Mouse (Mus musculus): ENCODE data around the gene Gskip. TPM values are rescaled to one million over a fixed set of nuclear protein-coding genes. Genes with fewer than 3 reads are reported as not detected.

Gene Gskip
- 10 to 100 TPM; 25.5 to 28.0 TPM for total RNA-seq (2021)

DNA sequence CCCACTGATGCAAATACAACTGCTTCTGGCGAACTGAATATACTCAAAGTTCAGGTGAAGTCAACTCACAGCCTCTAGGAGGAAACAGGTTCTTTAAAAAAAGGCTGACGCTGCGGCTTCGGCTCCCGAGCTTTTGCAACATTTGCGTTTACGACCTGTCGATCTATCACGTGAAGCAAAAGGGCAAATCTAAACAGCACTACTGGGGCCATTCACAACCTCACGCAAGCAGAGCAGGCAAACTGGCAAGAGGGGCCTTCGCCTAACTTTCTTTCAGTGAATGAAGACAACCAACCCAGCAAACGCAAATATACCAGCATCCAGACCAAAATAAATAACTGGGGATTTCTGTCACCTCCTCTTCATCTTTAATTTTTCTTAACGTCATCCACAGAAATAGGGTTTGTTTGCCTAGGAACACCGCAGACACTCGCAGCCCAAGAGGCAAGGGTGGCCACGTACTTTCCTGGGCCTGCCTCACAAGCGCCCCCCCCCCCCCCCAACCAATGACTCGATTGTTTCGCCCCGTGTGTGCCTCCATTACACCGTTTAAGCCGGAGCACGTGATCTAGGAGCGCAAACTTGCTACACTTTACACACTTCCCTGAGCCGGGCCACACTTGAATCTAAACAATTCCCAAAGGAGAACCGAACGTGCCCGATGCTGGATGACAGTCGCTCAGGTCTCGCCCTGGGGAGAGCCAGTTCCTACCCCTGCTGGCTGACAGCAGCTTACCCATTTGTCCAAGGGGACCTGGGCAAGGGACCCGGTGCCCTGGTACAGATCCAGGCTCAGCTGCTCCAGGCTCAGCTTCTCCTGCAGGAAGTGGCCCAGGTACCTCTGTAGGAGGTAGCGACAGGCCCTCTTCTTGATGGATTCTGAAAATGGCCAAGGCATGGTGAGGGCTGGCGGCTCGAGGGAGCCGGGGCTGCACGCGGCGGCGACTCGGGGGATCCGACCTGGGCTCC is at the start of gene Gskip:
Gene Gskip, plus strand, starts transcription at position 897 of the 969 bp plus-strand sequence.
- DNase-seq, result peak; percentile 37 to 49

DNA sequence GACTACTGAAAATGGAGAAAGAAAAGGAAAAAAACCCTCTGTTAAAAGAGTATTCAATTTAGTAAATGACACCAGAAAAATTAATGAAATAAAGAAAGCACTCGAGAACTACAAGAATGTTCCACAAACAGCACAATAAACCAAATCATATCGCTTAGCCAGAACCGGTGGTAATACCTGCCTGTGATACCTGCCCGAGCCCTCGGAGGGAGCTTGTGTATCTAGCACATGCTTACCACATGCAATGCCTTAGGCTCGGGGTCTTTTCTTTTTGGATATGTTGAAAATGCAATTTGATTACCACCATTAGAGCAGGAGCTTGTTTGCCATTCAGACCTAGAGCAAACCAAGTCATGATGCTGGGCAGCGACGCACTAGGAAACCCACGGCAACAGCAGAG is 48.1 kb upstream of the Gskip start:
- no peak for DNase-seq

DNA sequence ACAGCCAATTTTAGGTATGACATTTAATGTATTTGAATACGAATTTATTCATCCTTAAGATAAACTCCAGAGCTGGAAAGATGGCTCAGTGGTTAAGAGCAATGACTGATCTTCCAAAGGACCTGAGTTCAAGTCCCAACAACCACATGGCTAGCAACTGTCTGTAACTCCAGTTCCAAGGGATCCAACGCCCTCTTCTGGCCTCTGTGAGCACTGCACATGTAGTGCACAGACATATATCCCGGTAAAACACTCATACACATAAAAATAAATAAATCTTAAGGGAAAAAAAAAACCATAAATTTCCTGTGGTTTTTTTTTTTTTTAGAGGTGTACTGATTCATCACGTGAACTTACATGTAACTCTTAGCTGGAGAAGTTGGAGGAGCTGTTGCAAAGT is 47.1 kb upstream of the Gskip start:
- DNase-seq, result no peak

DNA sequence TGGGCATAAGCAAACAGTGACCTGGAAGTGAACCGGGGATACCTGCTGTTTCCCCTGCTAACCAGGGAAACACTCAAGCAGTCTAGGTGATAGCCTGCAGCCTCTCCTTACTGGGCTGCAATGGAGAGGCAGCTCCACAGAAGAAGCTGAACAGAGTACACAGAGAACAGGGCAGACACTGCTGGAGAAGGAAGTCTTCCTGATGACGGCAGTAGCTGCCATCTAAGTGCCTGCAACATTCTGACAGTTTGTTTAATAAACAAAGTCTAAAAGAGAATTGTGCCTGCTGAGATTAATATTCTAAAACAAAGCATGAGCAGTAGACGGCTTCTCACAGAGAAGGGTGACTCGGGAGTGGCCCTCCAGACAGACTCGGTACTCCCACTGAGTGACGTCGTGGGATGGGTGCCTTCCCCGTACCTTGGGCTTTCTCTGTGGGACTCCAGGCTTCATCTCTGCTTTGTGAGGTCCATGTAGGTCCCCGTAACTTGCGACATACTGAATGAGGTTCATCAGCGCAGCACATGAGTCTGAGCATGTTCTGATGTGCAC is 41.8 kb upstream of the Gskip start:
- no peak for DNase-seq

DNA sequence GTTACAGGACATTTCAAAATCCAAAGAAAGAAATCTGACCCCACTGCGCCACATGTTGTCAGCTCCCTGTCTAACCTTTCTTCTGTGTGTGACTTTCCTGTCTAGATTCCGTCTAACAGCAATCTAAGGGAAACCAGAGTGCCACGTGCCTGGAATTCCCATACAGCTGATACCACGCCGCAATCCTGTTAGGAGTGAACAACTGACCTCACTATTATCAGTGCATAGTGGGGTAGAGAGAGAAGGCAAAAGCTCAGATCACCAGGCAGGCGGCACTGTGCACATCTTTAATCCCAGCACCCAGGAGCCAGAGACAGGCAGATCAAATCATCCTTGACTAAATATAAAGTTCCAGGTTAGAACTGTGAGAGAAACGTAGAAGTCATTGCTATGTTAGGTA is 28.8 kb upstream of the Gskip start:
- DNase-seq, result no peak

DNA sequence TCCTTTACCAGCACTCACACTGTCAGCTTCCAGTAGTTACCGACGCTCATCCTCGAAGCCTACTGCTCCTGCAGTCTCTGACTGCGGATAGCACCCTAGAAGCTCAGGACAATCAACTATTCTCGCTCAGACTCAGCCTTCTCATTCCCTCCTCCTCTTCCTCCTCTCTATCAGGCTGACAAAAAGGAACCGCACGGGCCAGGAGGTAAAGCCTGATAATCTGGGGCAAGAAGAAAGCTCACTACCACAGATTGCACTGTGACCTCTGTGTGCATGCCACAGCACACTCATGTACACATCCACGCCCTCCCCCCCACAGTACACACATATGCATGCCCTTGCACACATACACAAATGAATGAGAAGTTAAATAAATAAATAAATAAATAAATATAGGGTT is 8.4 kb upstream of the Gskip start:
- DNase-seq, result no peak

DNA sequence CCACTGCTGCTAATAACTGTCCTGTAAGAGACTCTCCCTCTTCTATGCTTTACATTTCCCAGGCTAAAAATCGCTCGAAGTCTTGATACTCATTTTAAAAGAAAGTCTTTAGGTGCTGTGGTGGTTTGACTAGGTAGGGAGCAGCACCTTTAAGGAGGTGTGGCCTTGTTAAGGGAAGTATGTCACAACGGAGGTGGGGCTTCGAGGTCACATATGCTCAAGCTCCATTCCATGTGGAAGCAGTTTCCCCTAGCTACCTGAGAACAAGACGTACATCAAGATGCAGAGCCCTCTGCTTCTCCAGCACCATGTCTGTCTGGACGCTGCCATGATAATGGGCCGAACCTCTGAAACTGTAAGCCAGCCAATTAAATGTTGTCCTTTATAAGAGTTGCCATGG is 6.4 kb upstream of the Gskip start:
- DNase-seq, result no peak

DNA sequence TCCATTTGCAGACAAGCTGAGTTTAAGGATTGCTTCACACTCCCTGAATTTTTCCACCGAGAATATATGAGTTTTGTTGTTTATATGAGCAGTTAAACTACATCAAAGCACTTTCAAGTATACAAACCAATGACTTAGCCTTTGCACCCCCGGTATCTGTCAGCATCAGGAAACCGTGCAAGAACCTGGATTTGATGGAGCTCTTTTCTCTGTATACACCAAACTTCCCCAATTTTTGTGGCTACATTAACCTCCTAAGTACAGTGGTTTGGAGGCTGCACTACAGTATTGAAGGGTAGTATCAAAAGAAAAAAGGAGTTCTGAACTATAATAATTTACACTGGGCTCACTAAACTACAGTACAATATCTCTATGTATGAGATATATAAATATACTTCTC is 5.9 kb upstream of the Gskip start:
- DNase-seq, result no peak

DNA sequence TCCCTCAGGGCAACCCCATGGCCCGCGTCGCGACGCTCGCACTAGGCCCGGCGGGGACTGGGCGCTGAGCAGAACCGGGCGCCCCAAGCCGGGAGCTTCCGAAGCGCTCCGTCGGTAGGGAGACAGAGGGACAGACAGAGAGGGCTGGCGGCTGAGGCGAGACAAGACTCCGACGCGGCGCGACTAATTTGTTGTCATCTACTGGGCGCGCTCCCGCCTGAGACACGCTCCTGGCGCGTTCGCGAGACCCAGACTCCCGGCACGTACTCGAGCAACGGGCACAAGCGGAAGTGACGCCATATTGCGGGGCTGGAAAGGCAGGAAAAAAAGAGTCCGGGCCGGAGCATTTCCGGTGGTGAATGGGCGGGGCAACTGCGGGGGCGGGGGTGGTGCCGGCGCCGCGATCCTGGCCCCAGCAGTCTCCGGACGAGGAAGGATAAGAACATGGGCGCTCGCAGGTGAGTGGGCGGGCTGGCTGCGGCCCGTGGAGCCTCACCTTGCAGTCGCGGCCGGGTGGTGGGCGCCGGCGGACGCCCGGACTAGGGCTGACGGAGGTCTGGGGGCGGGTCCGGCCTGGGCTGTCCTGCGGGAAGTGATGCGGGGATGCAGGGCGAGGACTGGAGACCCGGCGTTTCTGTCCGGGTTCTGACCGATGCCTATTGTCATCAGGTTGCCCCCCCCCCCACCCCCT is 517 bp downstream of the Gskip start, which contains the start of gene Atg2b:
Gene Atg2b, minus strand, starts transcription at position 211 of the 691 bp plus-strand sequence.
- peak; percentile 95 to 96 for DNase-seq

DNA sequence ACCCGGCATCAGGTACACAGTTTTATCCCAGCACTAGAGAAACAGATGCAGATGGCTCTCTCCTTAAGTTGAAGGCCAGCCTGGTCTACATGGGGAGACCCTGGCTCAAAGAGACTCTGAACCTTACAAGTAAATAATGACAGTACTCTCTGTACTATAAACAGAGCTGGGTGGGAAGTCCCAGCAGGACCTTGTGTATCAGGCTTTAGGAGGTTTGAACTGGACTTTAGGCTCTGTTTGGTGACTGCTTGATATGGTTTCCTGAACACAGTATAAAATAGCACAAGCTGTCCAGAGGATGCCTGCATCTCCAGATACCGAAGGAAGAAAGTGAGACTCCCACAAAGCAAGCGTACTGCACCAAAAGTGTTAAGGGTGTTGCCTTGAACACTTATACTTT is 2.2 kb downstream of the Gskip start:
- DNase-seq, result no peak

DNA sequence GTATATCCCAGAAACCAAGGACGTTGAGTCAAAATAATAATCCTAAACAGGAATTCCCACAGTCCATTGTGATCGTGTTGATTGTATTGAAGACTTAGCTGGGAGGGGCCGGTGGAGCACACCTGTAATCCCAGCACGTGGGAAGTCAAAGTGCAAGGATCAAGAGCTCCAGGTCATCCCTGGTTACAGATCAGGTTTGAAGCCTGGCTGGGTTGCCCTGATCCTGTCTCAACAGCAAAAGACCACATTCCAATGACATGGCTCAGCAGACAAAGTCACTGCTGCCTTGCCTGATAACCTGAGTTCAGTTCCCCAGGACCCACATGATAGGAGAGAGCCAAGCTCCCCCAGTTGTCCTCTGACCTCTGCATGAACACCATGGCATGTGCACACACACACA is 2.8 kb downstream of the Gskip start:
- no peak for DNase-seq

DNA sequence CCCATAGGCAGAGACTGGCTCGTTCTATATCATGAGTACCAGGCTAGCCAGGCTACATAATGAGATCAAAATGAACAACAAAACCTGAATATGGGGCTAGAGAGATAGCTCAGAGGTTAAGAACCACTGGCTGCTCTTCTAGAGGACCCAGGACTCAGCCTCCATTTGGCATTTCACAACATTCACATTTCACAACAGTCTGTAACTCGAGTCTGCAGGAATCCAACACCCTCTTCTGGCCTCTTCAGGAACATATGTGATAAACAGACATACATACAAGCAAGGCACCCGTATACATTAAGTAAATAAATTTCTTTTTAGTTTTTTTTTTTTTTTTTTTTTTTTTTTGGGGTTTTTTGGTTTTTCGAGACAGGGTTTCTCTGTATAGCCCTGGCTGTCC is 3.9 kb downstream of the Gskip start:
- DNase-seq, result no peak

DNA sequence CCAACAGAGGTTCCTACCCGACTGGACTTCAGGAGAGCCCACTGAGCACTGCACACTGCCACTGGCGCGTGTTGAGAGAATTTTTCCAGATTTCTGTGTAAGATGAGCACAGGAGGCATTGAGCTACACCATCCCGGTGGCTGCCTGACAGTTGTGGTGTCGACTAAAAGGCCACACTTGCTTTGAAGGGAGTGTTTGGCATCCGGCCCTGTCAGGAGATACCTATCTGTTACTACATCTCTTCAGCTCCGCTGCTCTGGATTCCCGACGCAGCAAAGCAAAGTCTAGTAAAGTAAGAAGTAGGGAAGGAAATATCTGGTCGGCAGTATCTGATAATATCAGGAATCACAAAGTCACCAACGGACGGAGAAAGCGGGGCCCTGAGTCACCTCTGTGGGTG is 4.8 kb downstream of the Gskip start:
- no peak for DNase-seq

DNA sequence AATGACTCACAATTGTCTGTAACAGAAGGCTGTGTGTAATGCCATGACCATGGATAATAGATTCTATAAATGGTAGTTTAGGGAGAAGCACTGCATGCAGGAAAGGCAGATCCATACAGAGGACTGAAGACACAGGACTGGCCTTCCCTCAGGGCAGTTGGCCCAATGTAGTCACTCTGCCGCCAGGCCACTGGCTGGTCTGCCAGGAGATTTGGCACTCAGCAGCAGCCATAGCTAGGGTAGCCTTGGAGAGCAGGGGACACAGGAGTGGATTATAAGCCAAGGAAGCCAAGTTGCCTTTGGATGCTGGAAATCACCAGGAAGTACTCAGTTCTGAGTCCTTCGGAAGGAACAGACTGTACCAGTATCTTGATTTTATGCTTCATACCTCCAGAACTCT is 9.4 kb downstream of the Gskip start:
- DNase-seq, result no peak

DNA sequence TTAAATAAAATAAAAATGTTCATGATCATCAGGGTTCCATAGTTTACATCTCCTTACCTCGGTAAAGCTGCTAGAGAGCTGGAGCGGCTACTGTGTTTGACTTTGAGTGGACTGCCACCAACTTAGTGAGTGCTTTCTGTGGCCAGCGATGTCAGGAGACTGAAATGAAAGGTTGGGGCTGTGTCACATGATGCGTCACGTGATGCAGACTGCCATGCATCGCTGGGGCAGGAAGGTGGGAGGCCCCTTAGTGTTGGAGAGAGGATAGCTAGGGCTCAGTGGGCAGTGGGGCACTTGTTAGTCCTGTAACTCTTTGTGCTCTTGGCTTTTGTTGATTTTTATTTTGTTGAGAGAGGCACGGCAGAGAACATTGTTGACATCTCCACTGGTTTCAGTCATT is 11.2 kb downstream of the Gskip start:
- no peak for DNase-seq

DNA sequence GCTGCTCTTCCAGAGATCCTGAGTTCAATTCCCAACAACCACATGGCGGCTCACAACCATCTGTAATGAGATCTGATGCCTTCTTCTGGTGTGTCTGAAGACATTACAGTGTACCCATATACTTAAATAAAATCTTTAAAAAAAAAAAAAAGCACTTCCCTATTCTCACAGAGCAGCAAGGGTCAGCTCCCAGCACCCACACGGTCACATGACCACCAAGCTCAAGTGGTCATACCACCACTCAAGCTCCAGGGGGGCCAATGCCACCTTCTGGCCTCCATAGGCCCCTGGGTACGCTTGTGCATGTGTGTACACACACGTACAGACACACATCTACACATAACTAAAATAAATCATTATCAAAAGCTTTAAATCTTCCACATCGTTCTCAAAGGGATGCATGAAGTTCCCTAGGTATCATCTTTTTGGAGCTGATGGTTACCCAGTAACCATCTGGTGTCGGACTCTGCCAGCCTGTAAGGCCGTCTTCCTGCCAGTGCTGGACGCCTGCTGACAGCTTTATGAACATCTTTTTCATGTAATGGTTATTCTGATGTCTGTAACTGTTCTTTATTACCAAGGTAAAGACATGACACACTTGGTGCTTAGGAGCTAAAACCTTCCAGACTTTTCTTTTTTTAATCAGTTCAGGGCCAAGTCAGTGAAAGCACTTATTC is 12.6 kb downstream of the Gskip start:
- no peak for DNase-seq

DNA sequence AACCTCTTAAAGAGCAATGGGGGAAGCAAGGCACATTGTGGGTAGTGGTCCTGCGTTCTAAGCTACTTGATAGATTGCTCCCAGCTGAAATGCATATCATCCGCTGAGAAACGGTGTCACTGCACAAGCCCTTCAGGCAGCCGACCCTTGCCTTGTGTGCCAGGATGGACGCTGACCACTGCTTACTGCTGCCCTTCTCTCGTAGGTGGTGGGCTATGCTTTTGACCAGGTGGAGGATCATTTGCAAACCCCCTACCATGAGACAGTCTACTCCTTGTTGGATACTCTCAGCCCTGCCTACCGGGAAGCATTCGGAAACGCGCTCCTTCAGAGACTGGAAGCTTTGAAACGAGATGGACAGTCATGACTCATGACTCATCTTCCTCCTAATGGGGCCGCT is 15.8 kb downstream of the Gskip start:
- no peak for DNase-seq

DNA sequence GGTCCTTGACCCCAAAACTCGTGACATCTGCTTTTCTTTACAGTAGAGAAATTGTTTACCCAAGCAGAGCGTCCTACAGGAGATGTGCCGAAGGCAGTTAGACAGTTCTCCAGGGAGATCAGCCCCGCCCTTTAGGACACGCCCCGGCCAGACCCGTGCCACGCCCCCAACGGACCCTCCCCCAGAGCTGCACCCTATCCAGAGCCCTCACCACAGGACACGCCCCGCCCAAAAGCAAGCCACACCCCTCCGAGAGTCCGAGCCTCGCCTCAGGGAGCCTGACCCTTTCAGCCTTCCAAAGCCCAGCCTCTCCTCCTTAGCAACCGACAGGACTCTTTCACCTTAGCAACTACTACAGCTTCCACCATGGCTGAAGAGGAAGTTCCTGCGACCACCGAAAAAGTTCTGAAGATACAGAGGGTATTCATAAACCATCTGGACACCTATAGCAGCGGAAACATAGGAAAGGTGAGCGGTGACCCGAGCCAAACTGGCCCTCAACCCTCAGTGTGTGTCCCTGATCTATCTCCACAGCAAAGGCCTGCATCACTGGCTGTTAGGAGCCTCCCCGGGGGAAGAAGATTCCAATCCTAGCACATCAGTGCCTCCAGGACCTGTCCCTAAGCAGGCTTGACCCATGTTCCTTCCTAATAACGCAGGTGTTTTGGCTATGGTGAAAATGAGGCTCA is 21.3 kb downstream of the Gskip start, which contains the start of gene Ak7:
Gene Ak7, plus strand, starts transcription at position 178 of the 689 bp plus-strand sequence.
- no peak for DNase-seq

DNA sequence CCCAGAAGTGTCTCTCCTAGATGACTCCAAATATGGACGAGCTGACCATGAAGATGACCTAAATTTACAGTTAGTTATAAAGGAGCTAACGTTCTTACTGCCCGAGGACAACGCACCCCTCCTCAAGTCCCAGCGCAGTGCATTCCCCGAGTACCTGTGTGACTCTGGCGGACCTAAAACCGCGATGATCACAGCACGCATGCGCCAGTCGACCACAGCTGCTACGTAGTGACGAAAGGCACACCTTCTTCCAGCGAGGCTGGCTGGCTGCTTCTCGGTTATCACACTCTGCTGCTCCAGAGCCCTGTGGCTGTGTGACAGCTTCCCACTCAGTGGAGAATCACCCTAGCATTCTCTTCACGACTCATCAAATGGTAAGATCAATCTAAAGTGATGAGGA is 34.0 kb downstream of the Gskip start:
- peak in 1 of 2 experiments; percentile 41 for DNase-seq

DNA sequence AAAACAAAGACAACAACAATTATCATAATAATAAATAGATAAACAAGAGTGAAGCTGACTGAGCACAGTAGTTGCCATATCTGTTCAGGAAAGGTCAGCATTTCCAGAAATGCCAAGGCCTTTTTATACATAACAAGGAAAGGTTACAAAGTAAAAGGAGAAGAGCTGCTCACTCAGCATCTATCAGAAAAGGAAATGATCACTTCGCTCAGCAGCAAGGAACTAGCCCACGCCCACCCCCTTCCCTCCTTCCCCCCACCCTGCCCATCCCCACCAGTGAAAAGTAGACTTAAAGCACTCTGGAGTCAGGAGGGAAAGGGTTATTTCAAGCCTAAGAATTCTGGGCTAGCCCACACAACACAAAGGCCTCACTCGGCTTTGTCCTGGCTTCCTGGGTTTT is 35.6 kb downstream of the Gskip start:
- DNase-seq, result no peak

DNA sequence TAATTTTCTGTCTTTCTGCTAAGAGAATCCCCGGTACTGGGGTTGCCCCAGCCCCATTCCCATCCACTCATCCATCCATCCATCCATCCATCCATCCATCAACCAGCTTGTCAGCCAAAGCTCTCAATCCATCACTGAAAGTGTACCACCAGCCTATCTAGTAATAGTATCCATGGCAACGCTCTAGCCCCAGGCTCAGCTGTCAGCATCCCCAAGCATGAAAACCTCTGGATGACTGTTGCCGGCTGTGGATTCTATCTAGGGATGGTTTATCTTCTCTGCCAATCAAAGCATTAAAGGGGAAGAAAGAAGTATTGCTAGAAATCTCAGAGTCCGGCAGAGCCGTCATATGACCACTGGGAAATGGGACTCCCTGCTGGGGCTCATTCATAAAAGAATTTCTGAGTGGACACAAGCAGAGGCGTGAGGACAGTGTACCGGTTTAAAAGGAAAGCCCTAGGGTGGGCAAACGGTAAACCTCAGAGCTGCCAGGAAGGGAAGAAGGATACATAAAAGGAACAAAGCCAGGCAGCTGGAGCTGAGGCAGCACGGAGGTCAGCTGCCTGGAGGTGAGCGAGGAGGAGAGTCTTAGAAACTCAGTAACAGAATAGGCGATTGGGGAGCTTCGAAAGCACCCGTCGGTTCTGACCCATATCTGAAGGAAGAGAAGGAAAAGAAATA is 37.0 kb downstream of the Gskip start:
- no peak for DNase-seq

DNA sequence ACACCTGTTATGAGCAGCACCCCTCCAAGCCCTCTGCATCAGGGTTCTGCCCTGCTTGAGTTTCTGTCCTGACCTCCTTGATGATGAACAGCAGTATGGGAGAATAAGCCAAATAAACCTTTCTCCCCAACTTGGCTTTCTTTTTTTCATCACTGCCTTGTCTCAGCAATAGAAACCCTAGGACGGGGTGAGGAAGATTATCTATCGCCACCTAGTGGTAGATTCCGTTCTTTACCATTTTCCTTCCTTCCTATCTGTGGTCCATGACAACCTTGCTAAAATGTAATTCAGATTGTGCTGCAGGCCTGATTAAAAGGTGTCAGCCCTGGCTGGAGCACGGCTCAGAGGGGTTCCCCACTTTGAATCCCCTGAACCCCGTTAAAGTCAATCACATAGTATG is 38.0 kb downstream of the Gskip start:
- no peak for DNase-seq
